Mouse (Mus musculus) MEL (cell line): ENCODE measurements around the gene Tmem109.

Experiments used
- CTCF ChIP-seq, 3 experiments: IDR thresholded peaks in 2 of 3; conservative IDR thresholded peaks in 1 of 3; 2 replicates each; pipeline ENCODE4 v1.5.1; 2011 to 2012; ENCODE audit warnings: low read length in 3 of 3, low read depth in 2 of 3, mild to moderate bottlenecking in 2 of 3, improper control_type of control experiment in 1 of 3, inconsistent platforms in 1 of 3, mixed read lengths in 1 of 3, moderate library complexity in 1 of 3; ENCODE audit not compliant: control insufficient read depth in 1 of 3, insufficient read depth in 1 of 3, poor library complexity in 1 of 3, severe bottlenecking in 1 of 3
- EP300 ChIP-seq, 2 experiments: IDR thresholded peaks; 2 replicates each; pipeline ENCODE4 v1.6.1; 2011; ENCODE audit warnings: improper control_type of control experiment in 2 of 2, low read length in 2 of 2, low read depth in 1 of 2, mild to moderate bottlenecking in 1 of 2
- JUND ChIP-seq: IDR thresholded peaks from 2 replicates; pipeline ENCODE4 v1.6.1; 2011; ENCODE audit warnings: low read depth, mild to moderate bottlenecking, improper control_type of control experiment, low read length
- MAFK ChIP-seq: IDR thresholded peaks from 2 replicates; pipeline ENCODE4 v1.6.1; 2011; ENCODE audit warnings: low read depth, mild to moderate bottlenecking, low read length, improper control_type of control experiment, borderline replicate concordance
- NELFE ChIP-seq: IDR thresholded peaks from 2 replicates; pipeline ENCODE4 v1.6.1; 2011; ENCODE audit warnings: low read depth, low read length, improper control_type of control experiment
- NRF1 ChIP-seq: IDR thresholded peaks from 2 replicates; pipeline ENCODE4 v1.6.1; 2014; ENCODE audit warnings: low read depth, mild to moderate bottlenecking, inconsistent platforms, low read length, improper control_type of control experiment, moderate library complexity; ENCODE audit not compliant: poor library complexity, insufficient read depth, severe bottlenecking
- SIN3A ChIP-seq: IDR thresholded peaks from 2 replicates; pipeline ENCODE4 v1.6.1; 2012; ENCODE audit warnings: low read length, improper control_type of control experiment, inconsistent platforms
- SMC3 ChIP-seq: IDR thresholded peaks from 2 replicates; pipeline ENCODE4 v1.6.1; 2011; ENCODE audit warnings: low read depth, low read length, improper control_type of control experiment
- TAL1 ChIP-seq: IDR thresholded peaks from 2 replicates; pipeline ENCODE4 v1.6.1; 2012; ENCODE audit warnings: mild to moderate bottlenecking, inconsistent platforms, low read length, moderate library complexity, mixed read lengths
- ZC3H11A ChIP-seq: IDR thresholded peaks from 2 replicates; pipeline ENCODE4 v1.6.1; 2012; ENCODE audit warnings: low read depth, mild to moderate bottlenecking, inconsistent platforms, low read length, improper control_type of control experiment

- TF ChIP-seq TAL1 (no peak), MAFK (no peak), JUND (no peak), NRF1 (no peak), CTCF (IDR thresholded peaks at IDR 0.05 in 2 of 3, conservative IDR thresholded peaks at IDR 0.05 in 1 of 3; ENCODE audit: control insufficient read depth in 1 of 3, insufficient read depth in 1 of 3, low read depth in 2 of 3, low read length in 3 of 3, poor library complexity in 1 of 3, severe bottlenecking in 1 of 3) (no peak), SMC3 (no peak), EP300 (IDR thresholded peaks at IDR 0.05; ENCODE audit: low read depth in 1 of 2, low read length in 2 of 2) (no peak), SIN3A (no peak), ZC3H11A (no peak), NELFE (no peak)
Observed at GRCm38 (mm10) chr19:10900315-10900714, 18.5 kb upstream of the Tmem109 start.
